Mouse (Mus musculus) ES-E14 (cell line): ENCODE results near the gene Pnrc1. TPM values are rescaled to one million over a fixed set of nuclear protein-coding genes. Genes with fewer than 3 reads are reported as not detected.

Experiments
- DNase-seq: peaks from one replicate; pipeline ENCODE4 v3.0.0-alpha.2; 2013; ENCODE audit warnings: low read depth, low spot score
- H3K27ac ChIP-seq: 2 replicates; pipeline ENCODE4 v1.5.1; 2012; ENCODE audit warnings: low read depth, mild to moderate bottlenecking, low read length, moderate library complexity, mixed read lengths; ENCODE audit not compliant: poor library complexity, insufficient read depth, severe bottlenecking
- H3K36me3 ChIP-seq: 2 replicates; pipeline ENCODE4 v1.6.1; 2012; ENCODE audit warnings: mild to moderate bottlenecking, low read length, moderate library complexity, mixed read lengths; ENCODE audit not compliant: control insufficient read depth, poor library complexity, insufficient read depth, severe bottlenecking
- H3K4me1 ChIP-seq, 2 experiments: fragments of 150-350 bp in 1 of 2; sonication (generic) in 1 of 2; 2 replicates each; pipeline ENCODE4 v1.6.1; 2012; ENCODE audit warnings: low read length in 2 of 2, mild to moderate bottlenecking in 1 of 2, mixed read lengths in 1 of 2; ENCODE audit not compliant: control insufficient read depth in 2 of 2, insufficient read depth in 2 of 2, poor library complexity in 1 of 2
- H3K4me3 ChIP-seq, 2 experiments: fragments of 150-350 bp in 1 of 2; sonication (generic) in 1 of 2; 2 replicates each; pipeline ENCODE4 v1.5.1; 2012; ENCODE audit warnings: low read length in 2 of 2, low read depth in 1 of 2, mild to moderate bottlenecking in 1 of 2, mixed read lengths in 1 of 2; ENCODE audit not compliant: insufficient read depth in 1 of 2, poor library complexity in 1 of 2, severe bottlenecking in 1 of 2
- H3K9ac ChIP-seq: 2 replicates; pipeline ENCODE4 v1.6.1; 2012; ENCODE audit warnings: low read depth, mild to moderate bottlenecking, low read length, mixed read lengths; ENCODE audit not compliant: poor library complexity, insufficient read depth, severe bottlenecking
- H3K9me3 ChIP-seq: fragments of 150-350 bp; sonication (generic); 2 replicates; pipeline ENCODE4 v1.6.1; 2012; ENCODE audit warnings: low read depth, mild to moderate bottlenecking, low read length; ENCODE audit not compliant: control insufficient read depth, insufficient read depth
- CHD2 ChIP-seq: IDR thresholded peaks from 2 replicates; pipeline ENCODE4 v1.6.1; 2014; ENCODE audit warnings: mild to moderate bottlenecking, low read depth, low read length, inconsistent platforms
- HCFC1 ChIP-seq: IDR thresholded peaks from 2 replicates; pipeline ENCODE4 v1.6.1; 2012; ENCODE audit warnings: low read length, inconsistent platforms, borderline replicate concordance; ENCODE audit not compliant: insufficient read depth
- MAFK ChIP-seq: IDR thresholded peaks from 2 replicates; pipeline ENCODE4 v1.6.1; 2014; ENCODE audit warnings: mild to moderate bottlenecking, low read depth, low read length, inconsistent platforms; ENCODE audit not compliant: insufficient read depth
- ZC3H11A ChIP-seq: IDR thresholded peaks from 2 replicates; pipeline ENCODE4 v1.6.1; 2012; ENCODE audit warnings: low read depth, mild to moderate bottlenecking, inconsistent platforms, low read length, borderline replicate concordance
- ZNF384 ChIP-seq: IDR thresholded peaks from 2 replicates; pipeline ENCODE4 v1.6.1; 2012; ENCODE audit warnings: low read depth, low read length, inconsistent platforms
- in situ Hi-C, 2 experiments: fragments of 600-800 bp; cut with MboI; formaldehyde crosslinking; loops; one replicate each; pipeline ENCODE4 v1.15.1; 2025; ENCODE audit warnings: low sequenced_read_pairs in 2 of 2, inconsistent platforms in 1 of 2; ENCODE audit not compliant: unreplicated experiment in 2 of 2
- total RNA-seq: library from RNA; depleted of rRNA; stranded (reverse); fragments of 300-350 nt; gene quantifications from 2 replicates; pipeline ENCODE4 v1.2.3, GENCODE M21; 2012; rRNA removed

The Pnrc1 gene
- total RNA-seq, result 25.8 and 26.7 TPM in 2 replicates

GRCm38 (mm10) chr4:33290002-33290401 is at the start of gene Pnrc1:
Gene Pnrc1, minus strand, starts transcription at chr4:33290163.
- H3K27ac ChIP-seq, result no peak within 1 kb of the TSS
- no peaks in the 10 kb centered on the region for H3K36me3 ChIP-seq
- in situ Hi-C loops, result loop anchor here (10.0 to 25.0 kb wide), 2 partner anchors 153 to 155 kb away; partner anchors contain the start of gene Gabrr1 (in 2 of the 2)
- DNase-seq, result no peak
- H3K4me3 ChIP-seq, result no peak within 1 kb of the TSS
- no peaks in the 10 kb centered on the region for H3K9me3 ChIP-seq
- H3K9ac ChIP-seq, result no peak within 1 kb of the TSS
- H3K4me1 ChIP-seq, result no peaks in the 10 kb centered on the region
- TF ChIP-seq ZNF384, result no peak
- no peak for TF ChIP-seq ZC3H11A
- TF ChIP-seq MAFK, result no peak
- no peak for TF ChIP-seq CHD2
- no peak for TF ChIP-seq HCFC1

GRCm38 (mm10) chr4:33337999-33338398 is 48.0 kb upstream of the Pnrc1 start:
- peaks cover 5% of the 10 kb centered on the region for H3K36me3 ChIP-seq
- peak; percentile 44 for DNase-seq
- in situ Hi-C loops, result no loop called here

GRCm38 (mm10) chr4:33332956-33333455 is 43.0 kb upstream of the Pnrc1 start:
- H3K9me3 ChIP-seq, result no peaks in the 10 kb centered on the region
- H3K36me3 ChIP-seq, result peaks cover 10% of the 10 kb centered on the region
- no peak for TF ChIP-seq ZNF384
- no peak for TF ChIP-seq MAFK
- TF ChIP-seq HCFC1, result no peak
- no peak for TF ChIP-seq ZC3H11A
- no peak for TF ChIP-seq CHD2

More at GRCm38 (mm10) chr4:33337999-33338398, 48.0 kb upstream of the Pnrc1 start:
- no peaks in the 10 kb centered on the region for H3K9me3 ChIP-seq
- H3K27ac ChIP-seq, result peak overlapping the region; percentile 79; the same call in 1 of the 2 replicates
- H3K9ac ChIP-seq, result no peak overlapping the region
- no peak overlapping the region for H3K4me3 ChIP-seq
- TF ChIP-seq HCFC1 (no peak), MAFK (peak; percentile 100), ZC3H11A (no peak), ZNF384 (peak; percentile 57; the same call in 1 of the 2 replicates), CHD2 (0 out of 2 replicates have a peak, but pooled peaks have one; percentile 37)
- peaks cover 5 to 7% of the 10 kb centered on the region in 2 experiments; a peak in 1 of 4 replicates for H3K4me1 ChIP-seq

GRCm38 (mm10) chr4:33331147-33331546 is 41.2 kb upstream of the Pnrc1 start:
- Histone ChIP-seq H3K9me3 (no peaks in the 10 kb centered on the region), H3K4me3 (no peak overlapping the region), H3K36me3 (peaks cover 8% of the 10 kb centered on the region), H3K9ac (no peak overlapping the region), H3K27ac (no peak overlapping the region), H3K4me1 (peaks cover 0 to 7% of the 10 kb centered on the region in 2 experiments; a peak in 2 of 4 replicates)
- DNase-seq, result no peak
- in situ Hi-C loops, result no loop called here
- TF ChIP-seq MAFK (peak; percentile 65), ZC3H11A (no peak; the same call in 1 of the 2 replicates)

More at GRCm38 (mm10) chr4:33332956-33333455, 43.0 kb upstream of the Pnrc1 start:
- no peak for DNase-seq
- in situ Hi-C loops, result no loop called here
- Histone ChIP-seq H3K4me3 (no peak overlapping the region), H3K9ac (no peak overlapping the region), H3K27ac (no peak overlapping the region), H3K4me1 (peaks cover 3 to 5% of the 10 kb centered on the region in 2 experiments; a peak in 1 of 4 replicates)
